Mouse (Mus musculus) intestine, embryonic 16.5 days (tissue): ENCODE results near the gene Hist1h2bn. TPM values are rescaled to one million over a fixed set of nuclear protein-coding genes. Genes with fewer than 3 reads are reported as not detected.
A peak's percentile ranks its signal among the peaks of the same experiment; 100 is the strongest.
"Not testable (repeated sequence)": the region's sequence is repeated elsewhere in the genome, so short reads cannot be mapped to it uniquely, and the experiment has no call there.

Experiments used
- ATAC-seq: fragments of 200-750 bp; cut with Nextera tagmentation; 2 replicates; pipeline ENCODE4 v1.8.0; 2017; ENCODE audit warnings: moderate TSS enrichment, moderate library complexity
- H3K27ac ChIP-seq: fragments of 300-500 bp; sonication (generic); 2 replicates; pipeline ENCODE4 v1.5.1; 2014; ENCODE audit warnings: mild to moderate bottlenecking, low read length
- H3K27me3 ChIP-seq: fragments of 300-500 bp; sonication (generic); replicated peaks from 2 replicates; pipeline ENCODE4 v1.6.1; 2014; ENCODE audit warnings: low read length, control low read depth, mixed read lengths; ENCODE audit not compliant: control insufficient read depth, insufficient read depth
- H3K36me3 ChIP-seq: fragments of 300-500 bp; sonication (generic); 2 replicates; pipeline ENCODE4 v1.6.1; 2014; ENCODE audit warnings: low read length, control low read depth; ENCODE audit not compliant: control insufficient read depth, insufficient read depth
- H3K4me1 ChIP-seq: fragments of 300-500 bp; sonication (generic); 2 replicates; pipeline ENCODE4 v1.6.1; 2014; ENCODE audit warnings: low read length, control low read depth, mixed read lengths; ENCODE audit not compliant: control insufficient read depth, insufficient read depth
- H3K4me2 ChIP-seq: fragments of 300-500 bp; sonication (generic); 2 replicates; pipeline ENCODE4 v1.6.1; 2014; ENCODE audit warnings: low read depth, low read length, control low read depth
- H3K4me3 ChIP-seq: fragments of 300-500 bp; sonication (generic); 2 replicates; pipeline ENCODE4 v1.5.1; 2014; ENCODE audit warnings: mild to moderate bottlenecking, low read length
- H3K9ac ChIP-seq: fragments of 300-500 bp; sonication (generic); 2 replicates; pipeline ENCODE4 v1.6.1; 2014; ENCODE audit warnings: low read depth, low read length
- H3K9me3 ChIP-seq: fragments of 300-500 bp; sonication (generic); 2 replicates; pipeline ENCODE4 v1.6.1; 2016; ENCODE audit warnings: low read length, control low read depth; ENCODE audit not compliant: control insufficient read depth
- WGBS: fragments of 180-500 bp; shearing (Covaris S2); extraction: QIAGEN DNeasy Blood & Tissue Kit; methylation state at CpG from one replicate; pipeline ENCODE4 v1.1.7; 2014; 5-methylcytosine and 5-hydroxymethylcytosine counted together
- microRNA-seq: library from miRNA; unstranded; fragments of <30 nt; microRNA quantifications from one replicate; pipeline ENCODE4, GENCODE M21; 2016
- polyA plus RNA-seq: library from polyadenylated mRNA; unstranded; fragments of >200 nt; fragmentation: Nextera tagmentation; extraction: Ambion mirVana; gene quantifications from 2 replicates; pipeline ENCODE4 v1.2.1, GENCODE M21; 2015

The Hist1h2bn gene
- polyA plus RNA-seq, 1 experiment from 2014 or later: 2.5 TPM

DNA sequence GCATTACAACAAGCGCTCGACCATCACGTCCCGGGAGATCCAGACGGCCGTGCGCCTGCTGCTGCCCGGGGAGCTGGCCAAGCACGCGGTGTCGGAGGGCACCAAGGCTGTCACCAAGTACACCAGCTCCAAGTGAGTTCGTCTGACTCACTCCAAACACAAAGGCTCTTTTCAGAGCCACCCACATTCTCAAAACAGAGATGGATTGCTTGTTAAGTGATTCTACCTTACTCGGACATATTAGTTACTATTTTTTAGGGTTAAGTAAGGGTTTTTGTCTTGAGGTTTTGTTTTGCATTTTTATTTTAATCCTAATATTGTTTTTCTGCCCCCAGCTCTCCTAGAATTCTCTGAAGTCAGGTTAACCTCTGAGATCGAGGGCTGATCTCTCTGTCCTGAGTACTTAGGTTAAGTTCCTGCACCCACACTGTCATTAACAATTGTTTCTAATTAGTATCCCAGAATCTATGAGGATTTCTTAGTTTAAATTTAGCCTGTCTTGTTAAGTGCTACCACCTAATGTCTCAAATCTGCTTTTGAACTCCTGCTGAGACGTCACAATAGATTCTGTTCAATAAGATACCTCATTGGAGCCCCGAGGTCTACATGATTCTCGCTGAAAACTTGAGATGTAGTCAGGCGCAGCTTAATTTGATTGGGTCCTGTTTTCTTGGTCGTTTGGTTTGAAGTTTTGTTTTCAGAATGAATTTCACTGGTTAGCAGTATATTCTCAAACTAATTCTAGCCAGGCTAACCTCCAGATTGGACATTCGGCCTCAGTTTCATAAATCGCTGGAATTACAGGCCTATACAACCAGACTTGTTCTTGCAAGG lies 34.1 kb downstream of the Hist1h2bn start:
- Histone ChIP-seq H3K27ac (peak overlapping the region; percentile 33), H3K9ac (peak overlapping the region; percentile 57; the same call in 1 of the 2 replicates), H3K27me3 (no peaks in the 10 kb centered on the region), H3K36me3 (no peaks in the 10 kb centered on the region), H3K4me3 (peak overlapping the region; percentile 16; the same call in 1 of the 2 replicates), H3K4me2 (peak overlapping the region; percentile 43), H3K4me1 (peaks cover 20% of the 10 kb centered on the region), H3K9me3 (no peaks in the 10 kb centered on the region)
- 28% methylated on average over 13 of the region's 21 CpGs for WGBS
- no peak; the same call in 1 of the 2 replicates for ATAC-seq

DNA sequence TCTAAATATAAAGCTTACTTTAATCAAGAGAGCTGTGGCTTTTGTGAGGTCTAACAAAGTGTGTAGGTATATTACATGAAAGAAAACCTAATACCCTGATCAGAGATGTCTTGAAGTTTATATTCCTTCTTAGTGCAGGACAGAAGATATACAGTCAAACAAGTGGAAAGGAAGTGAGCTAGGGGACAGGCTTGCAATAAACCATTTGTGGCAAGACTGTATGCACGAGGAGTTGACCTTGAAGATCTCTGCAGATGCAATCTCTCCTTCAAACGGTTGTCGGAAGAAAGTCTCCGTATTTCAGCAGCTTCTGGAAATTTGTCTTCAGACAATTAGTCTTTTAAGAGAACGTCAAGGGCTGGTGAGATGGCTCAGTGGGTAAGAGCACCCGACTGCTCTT lies 36.0 kb downstream of the Hist1h2bn start:
- H3K4me2 ChIP-seq: no peak overlapping the region
- H3K4me1 ChIP-seq: peaks cover 12% of the 10 kb centered on the region
- H3K36me3 ChIP-seq: no peaks in the 10 kb centered on the region
- no peaks in the 10 kb centered on the region for H3K9me3 ChIP-seq
- H3K9ac ChIP-seq: no peak overlapping the region
- 47% methylated on average over 6 of the region's 6 CpGs for WGBS
- H3K27me3 ChIP-seq: no peaks in the 10 kb centered on the region
- H3K4me3 ChIP-seq: no peak overlapping the region
- H3K27ac ChIP-seq: no peak overlapping the region
- no peak for ATAC-seq

DNA sequence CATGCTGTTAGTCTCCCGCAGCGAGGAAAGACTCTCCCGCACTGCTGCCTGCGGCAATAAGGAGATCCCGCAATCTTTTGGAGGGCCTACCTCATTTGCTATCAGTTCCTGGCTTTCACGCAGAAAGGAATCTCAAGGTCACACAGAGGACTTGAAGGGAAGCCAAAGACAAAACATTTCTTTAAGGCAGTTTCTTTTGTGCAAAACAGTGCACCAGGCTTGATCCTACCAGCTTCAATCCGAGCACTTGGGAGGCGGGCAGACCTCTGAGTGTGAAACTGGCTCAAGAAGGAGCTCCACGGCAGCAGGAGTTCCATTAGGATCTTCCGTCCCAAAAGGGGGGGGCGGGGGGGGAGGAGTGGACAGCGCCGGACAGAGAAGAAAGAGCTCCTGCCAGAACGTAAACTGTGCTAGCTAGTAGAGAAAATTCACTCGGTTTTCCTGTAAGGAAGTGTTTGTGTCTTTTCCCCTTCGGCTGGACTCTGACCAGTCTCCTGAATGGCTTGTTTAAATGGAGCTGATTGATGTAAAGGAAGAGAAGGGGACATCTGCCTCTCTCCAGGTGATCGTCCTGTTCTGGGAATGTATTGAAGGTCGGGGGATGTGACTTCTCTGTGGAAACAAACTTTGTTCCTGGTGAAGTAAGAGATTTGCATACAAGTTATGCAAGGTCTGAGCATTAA lies 36.8 kb downstream of the Hist1h2bn start:
- WGBS: 8% methylated on average over 17 of the region's 18 CpGs
- H3K9ac ChIP-seq: peak overlapping the region; percentile 68
- H3K4me2 ChIP-seq: peak overlapping the region; percentile 62
- ATAC-seq: 0 out of 2 replicates have a peak, but pooled peaks have one; percentile 4
- H3K9me3 ChIP-seq: no peaks in the 10 kb centered on the region
- peaks cover 11% of the 10 kb centered on the region for H3K4me1 ChIP-seq
- peak overlapping the region; percentile 56 for H3K27ac ChIP-seq
- H3K4me3 ChIP-seq: peak overlapping the region; percentile 36
- no peaks in the 10 kb centered on the region for H3K27me3 ChIP-seq
- H3K36me3 ChIP-seq: no peaks in the 10 kb centered on the region

DNA sequence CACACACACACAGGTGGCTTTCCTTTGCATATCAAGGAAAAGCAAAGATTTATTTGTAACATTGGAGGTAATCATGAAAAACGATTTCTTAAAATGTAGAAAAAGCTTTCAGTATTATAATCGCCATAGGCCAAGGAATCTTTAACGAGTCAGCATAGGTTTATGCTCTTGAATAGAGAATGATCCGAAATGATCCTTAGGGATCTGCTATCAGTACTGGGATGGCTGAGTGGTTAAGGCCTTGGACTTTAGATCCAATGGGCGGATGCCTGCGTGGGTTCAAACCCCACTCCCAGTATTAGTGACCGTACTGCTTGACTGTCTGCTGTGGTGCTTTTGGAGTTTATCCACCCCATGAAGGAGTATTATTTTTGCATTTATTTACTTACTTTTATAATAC lies 41.7 kb downstream of the Hist1h2bn start:
- no peak overlapping the region for H3K9ac ChIP-seq
- peaks cover under 1% of the 10 kb centered on the region; the same call in 1 of the 2 replicates for H3K4me1 ChIP-seq
- H3K4me3 ChIP-seq: no peak overlapping the region
- ATAC-seq: no peak
- no peaks in the 10 kb centered on the region for H3K9me3 ChIP-seq
- no peak overlapping the region for H3K4me2 ChIP-seq
- no peak overlapping the region for H3K27ac ChIP-seq
- no peaks in the 10 kb centered on the region for H3K36me3 ChIP-seq
- WGBS: 92% methylated on average over 7 of the region's 7 CpGs
- no peaks in the 10 kb centered on the region for H3K27me3 ChIP-seq

DNA sequence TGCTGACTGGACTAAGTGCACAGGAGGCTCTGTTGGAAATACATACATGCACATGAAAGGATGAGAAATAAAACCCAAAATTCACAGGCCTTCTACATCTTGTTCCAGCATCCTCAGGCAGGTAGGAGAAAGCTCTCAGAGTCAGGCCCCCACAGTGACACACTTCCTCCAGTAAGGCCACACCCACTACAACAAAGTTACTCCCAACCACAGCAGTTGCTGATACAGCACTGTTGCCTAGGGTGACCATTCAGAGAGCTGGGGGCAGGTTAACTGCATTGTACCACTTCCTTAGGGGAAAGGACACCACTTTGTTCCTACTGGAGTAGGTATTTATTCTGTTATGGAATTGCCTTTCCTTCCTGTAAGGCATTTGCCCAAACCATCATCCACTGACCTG lies 43.2 kb downstream of the Hist1h2bn start:
- H3K4me3 ChIP-seq, H3K4me2 ChIP-seq, H3K27ac ChIP-seq, H3K9me3 ChIP-seq, H3K27me3 ChIP-seq, ATAC-seq, H3K36me3 ChIP-seq, H3K4me1 ChIP-seq, H3K9ac ChIP-seq: not testable (repeated sequence)

DNA sequence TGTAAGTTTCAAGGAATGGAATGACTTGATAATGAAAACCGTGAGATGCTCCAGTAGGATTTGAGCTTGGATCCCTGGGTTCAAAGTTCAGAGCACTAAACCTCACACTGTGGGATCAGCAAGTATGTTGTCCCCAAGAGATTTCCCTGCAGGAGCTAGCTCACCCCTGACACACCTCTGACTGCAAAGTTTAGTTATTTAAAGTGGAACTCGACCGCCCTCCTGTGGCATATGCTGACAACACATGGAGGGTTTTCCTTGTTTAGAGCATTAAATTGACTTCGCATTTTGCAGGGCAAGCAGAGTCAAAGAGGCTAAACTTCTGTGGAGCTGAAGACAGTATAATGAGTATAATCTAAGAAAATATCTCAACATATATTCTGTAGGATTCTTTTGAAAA lies 49.1 kb downstream of the Hist1h2bn start:
- WGBS: no CpG with 5 or more reads among the region's 4 CpGs
- not testable (repeated sequence) for H3K4me3 ChIP-seq, H3K27ac ChIP-seq, H3K9ac ChIP-seq, H3K9me3 ChIP-seq, H3K36me3 ChIP-seq, H3K4me2 ChIP-seq, H3K4me1 ChIP-seq, H3K27me3 ChIP-seq
- peak; percentile 84 for ATAC-seq

Small RNA genes within 50 kb of the gene (microRNA-seq; reads per million reads assigned to microRNA genes)
- gene Gm44346: not detected
- gene Gm44357: not detected
- gene Gm44367: not detected
- gene Gm44454: not detected

Other genes with a start within 250 kb of the Hist1h2bn start
- gene Zkscan8, start 223.0 kb upstream of the Hist1h2bn start, polyA plus RNA-seq: 3.0 and 3.4 TPM in 2 replicates
- gene Olfr1366, start 211.3 kb upstream of the Hist1h2bn start, polyA plus RNA-seq: 0.11 and 0.17 TPM in 2 replicates
- not detected in 2 replicates for gene Olfr1535, start 194.2 kb upstream of the Hist1h2bn start, polyA plus RNA-seq
- gene Olfr1364, start 172.4 kb upstream of the Hist1h2bn start, polyA plus RNA-seq: not detected in 2 replicates
- gene Olfr1362, start 140.1 kb upstream of the Hist1h2bn start, polyA plus RNA-seq: not detected in 2 replicates
- not detected in 2 replicates for gene Olfr11, start 111.6 kb upstream of the Hist1h2bn start, polyA plus RNA-seq
- not detected in 2 replicates for gene Olfr1361, start 90.7 kb upstream of the Hist1h2bn start, polyA plus RNA-seq
- not detected in 2 replicates for gene Olfr1360, start 76.7 kb upstream of the Hist1h2bn start, polyA plus RNA-seq
- not detected in 2 replicates for gene Olfr1359, start 56.0 kb upstream of the Hist1h2bn start, polyA plus RNA-seq
- gene Hist1h2bl, start 38.0 kb upstream of the Hist1h2bn start, polyA plus RNA-seq: 2.3 and 2.5 TPM in 2 replicates
- 10.9 and 17.9 TPM in 2 replicates for gene Hist1h2ai, start 37.7 kb upstream of the Hist1h2bn start, polyA plus RNA-seq
- 4.8 and 9.5 TPM in 2 replicates for gene Hist1h3h, start 36.5 kb upstream of the Hist1h2bn start, polyA plus RNA-seq
- gene Hist1h2bm, start 32.1 kb upstream of the Hist1h2bn start, polyA plus RNA-seq: 1.7 and 3.5 TPM in 2 replicates
- 0.66 and 2.1 TPM in 2 replicates for gene Hist1h4j, start 19.1 kb upstream of the Hist1h2bn start, polyA plus RNA-seq
- 4.0 and 4.7 TPM in 2 replicates for gene Hist1h4k, start 3.6 kb upstream of the Hist1h2bn start, polyA plus RNA-seq
- gene Hist1h2ak, start 296 bp upstream of the Hist1h2bn start, polyA plus RNA-seq: 13.0 and 13.5 TPM in 2 replicates
- gene Hist1h1b, start 26.5 kb downstream of the Hist1h2bn start, polyA plus RNA-seq: 10.0 and 14.9 TPM in 2 replicates
- 53.6 and 66.8 TPM in 2 replicates for gene Hist1h3i, start 29.2 kb downstream of the Hist1h2bn start, polyA plus RNA-seq
- gene Hist1h2an, start 33.1 kb downstream of the Hist1h2bn start, polyA plus RNA-seq: 3.8 and 4.1 TPM in 2 replicates
- gene Hist1h2bp, start 33.3 kb downstream of the Hist1h2bn start, polyA plus RNA-seq: 1.5 and 1.7 TPM in 2 replicates
- gene Hist1h2bq, start 56.1 kb downstream of the Hist1h2bn start, polyA plus RNA-seq: 13.4 and 17.9 TPM in 2 replicates
- not detected in 2 replicates for gene Hist1h2ao, start 56.3 kb downstream of the Hist1h2bn start, polyA plus RNA-seq
- gene Hist1h4m, start 57.6 kb downstream of the Hist1h2bn start, polyA plus RNA-seq: 1.0 TPM in 1 of 2 replicates, not detected in the other
- 5.7 and 9.6 TPM in 2 replicates for gene Hist1h4n, start 78.1 kb downstream of the Hist1h2bn start, polyA plus RNA-seq
- 2,307 and 2,693 TPM in 2 replicates for gene Hist1h2ap, start 79.4 kb downstream of the Hist1h2bn start, polyA plus RNA-seq
- 15.5 and 19.5 TPM in 2 replicates for gene Hist1h2br, start 79.6 kb downstream of the Hist1h2bn start, polyA plus RNA-seq
- gene Zfp184, start 191.0 kb downstream of the Hist1h2bn start, polyA plus RNA-seq: 4.4 and 4.7 TPM in 2 replicates
- gene Pom121l2, start 227.1 kb downstream of the Hist1h2bn start, polyA plus RNA-seq: 0.10 TPM in 1 of 2 replicates, not detected in the other